Mouse (Mus musculus): ENCODE data around the gene Lst1. TPM values are rescaled to one million over a fixed set of nuclear protein-coding genes. Genes with fewer than 3 reads are reported as not detected.

Gene Lst1
- total and polyA plus RNA-seq, 3 experiments, result 15.2 to 29.0 TPM; not detected in 1

DNA sequence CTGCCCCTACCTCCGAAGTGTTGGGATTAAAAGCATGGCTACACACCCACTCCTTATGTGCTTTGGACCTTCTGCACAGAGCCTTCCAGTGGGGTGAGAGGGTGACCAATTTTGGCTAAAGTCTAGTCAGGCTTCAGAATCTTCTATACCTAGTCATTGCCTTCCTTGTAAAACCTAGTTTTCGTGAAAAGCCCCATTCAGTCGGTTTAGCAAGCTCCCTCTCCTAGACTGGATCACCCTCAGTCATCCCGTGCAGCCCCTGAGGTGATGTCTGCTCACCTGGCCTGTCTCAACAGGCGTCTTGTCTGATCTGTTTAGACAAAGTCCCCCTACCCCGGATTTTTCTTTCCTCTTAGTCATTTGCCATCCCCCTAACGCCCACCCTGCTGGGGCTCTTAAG, 9.8 kb upstream of the Lst1 start:
- no peak for DNase-seq (ENCODE audit: low read depth, low spot score)
- peaks cover 5% of the 10 kb centered on the region; the same call in 1 of the 2 replicates for H3K79me2 ChIP-seq (ENCODE audit: control insufficient read depth, insufficient read depth, low read length, poor library complexity)
- no peaks in the 10 kb centered on the region for H3K27me3 ChIP-seq (ENCODE audit: control insufficient read depth in 1 of 2, insufficient read depth in 2 of 2, low read length in 2 of 2)
- H3K4me3 ChIP-seq (ENCODE audit: control insufficient read depth in 1 of 2, insufficient read depth in 1 of 2, low read depth in 2 of 2, low read length in 2 of 2), result no peak overlapping the region
- no peaks in the 10 kb centered on the region for H3K9me3 ChIP-seq (replicated peaks; ENCODE audit: insufficient read depth, low read length)
- TF ChIP-seq MEF2A (IDR thresholded peaks at IDR 0.05; ENCODE audit: extremely low read depth, insufficient replicate concordance, low read depth, low read length, poor library complexity, severe bottlenecking), result no peak
- TF ChIP-seq TCF12 (IDR thresholded peaks at IDR 0.05; ENCODE audit: low read depth, low read length), result no peak
- H3K27ac ChIP-seq (ENCODE audit: control insufficient read depth, low read depth, low read length), result no peak overlapping the region
- peaks cover 0 to 14% of the 10 kb centered on the region in 2 experiments; a peak in 2 of 4 replicates for H3K36me3 ChIP-seq (ENCODE audit: control insufficient read depth in 1 of 2, insufficient read depth in 2 of 2, low read length in 2 of 2)
- H3K4me1 ChIP-seq (ENCODE audit: control insufficient read depth in 1 of 2, insufficient read depth in 2 of 2, low read length in 2 of 2), result peaks cover 10 to 25% of the 10 kb centered on the region in 2 experiments
- no peak overlapping the region for H3K9ac ChIP-seq (ENCODE audit: control insufficient read depth, low read depth, low read length, poor library complexity, severe bottlenecking)

DNA sequence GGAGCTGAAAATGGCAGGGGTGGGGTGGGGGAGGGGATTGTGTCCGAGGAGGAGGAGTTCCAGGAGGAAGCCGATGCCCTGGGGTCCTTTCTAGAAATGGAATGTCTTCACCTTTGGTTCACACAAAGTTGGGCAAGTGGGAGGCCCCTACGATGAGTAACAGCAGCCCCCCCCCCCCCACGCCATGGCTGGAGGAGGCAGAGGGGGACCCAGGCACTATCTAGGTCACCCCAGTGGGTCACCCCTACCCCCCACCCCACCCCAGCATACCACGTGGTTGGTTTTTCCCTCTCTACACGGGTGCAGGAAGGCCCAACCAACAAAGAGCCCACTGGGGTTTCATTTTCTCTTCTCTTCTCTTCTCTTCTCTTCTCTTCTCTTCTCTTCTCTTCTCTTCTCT, 8.9 kb upstream of the Lst1 start:
- peaks cover 0 to 14% of the 10 kb centered on the region in 2 experiments; a peak in 2 of 4 replicates for H3K36me3 ChIP-seq (ENCODE audit: control insufficient read depth in 1 of 2, insufficient read depth in 2 of 2, low read length in 2 of 2)
- no peaks in the 10 kb centered on the region for H3K9me3 ChIP-seq (replicated peaks; ENCODE audit: insufficient read depth, low read length)
- no peak overlapping the region for H3K27ac ChIP-seq (ENCODE audit: control insufficient read depth, low read depth, low read length)
- peak; percentile 31 for DNase-seq (ENCODE audit: low read depth, low spot score)
- peak overlapping the region; percentile 71 to 74; a peak in 3 of 4 replicates for H3K4me3 ChIP-seq (ENCODE audit: control insufficient read depth in 1 of 2, insufficient read depth in 1 of 2, low read depth in 2 of 2, low read length in 2 of 2)
- H3K9ac ChIP-seq (ENCODE audit: control insufficient read depth, low read depth, low read length, poor library complexity, severe bottlenecking), result 0 out of 2 replicates have a peak overlapping the region, but pooled peaks have one; percentile 9
- no peaks in the 10 kb centered on the region for H3K27me3 ChIP-seq (ENCODE audit: control insufficient read depth in 1 of 2, insufficient read depth in 2 of 2, low read length in 2 of 2)
- peaks cover 10 to 29% of the 10 kb centered on the region in 2 experiments for H3K4me1 ChIP-seq (ENCODE audit: control insufficient read depth in 1 of 2, insufficient read depth in 2 of 2, low read length in 2 of 2)
- peaks cover 5% of the 10 kb centered on the region; the same call in 1 of the 2 replicates for H3K79me2 ChIP-seq (ENCODE audit: control insufficient read depth, insufficient read depth, low read length, poor library complexity)
- no peak for TF ChIP-seq RAD21 (IDR thresholded peaks at IDR 0.05; ENCODE audit: low read depth, low read length)
- TF ChIP-seq ZKSCAN1 (IDR thresholded peaks at IDR 0.05; ENCODE audit: low read depth, low read length), result no peak
- no peak for TF ChIP-seq MEF2A (IDR thresholded peaks at IDR 0.05; ENCODE audit: extremely low read depth, insufficient replicate concordance, low read depth, low read length, poor library complexity, severe bottlenecking)
- no peak for TF ChIP-seq E2F4 (IDR thresholded peaks at IDR 0.05; ENCODE audit: borderline replicate concordance, low read depth, low read length)
- TF ChIP-seq CTCF (IDR thresholded peaks at IDR 0.05 in 2 of 3, conservative IDR thresholded peaks at IDR 0.05 in 1 of 3; ENCODE audit: control insufficient read depth in 1 of 3, insufficient read depth in 1 of 3, low read depth in 2 of 3, low read length in 3 of 3, poor library complexity in 1 of 3, severe bottlenecking in 1 of 3), result no peak
- TF ChIP-seq MAX (IDR thresholded peaks at IDR 0.05; ENCODE audit: low read length), result no peak
- TF ChIP-seq CHD2 (IDR thresholded peaks at IDR 0.05; ENCODE audit: low read length), result no peak
- TF ChIP-seq SMC3 (IDR thresholded peaks at IDR 0.05; ENCODE audit: low read depth, low read length), result no peak
- no peak for TF ChIP-seq TAL1 (IDR thresholded peaks at IDR 0.05; ENCODE audit: low read length)
- no peak for TF ChIP-seq RCOR1 (IDR thresholded peaks at IDR 0.05; ENCODE audit: low read depth, low read length)
- TF ChIP-seq MXI1 (IDR thresholded peaks at IDR 0.05; ENCODE audit: low read depth, low read length), result no peak
- TF ChIP-seq ZNF384 (IDR thresholded peaks at IDR 0.05; ENCODE audit: low read depth, low read length), result no peak
- TF ChIP-seq MYC (IDR thresholded peaks at IDR 0.05; ENCODE audit: low read depth, low read length), result no peak
- no peak for TF ChIP-seq MAFK (IDR thresholded peaks at IDR 0.05; ENCODE audit: borderline replicate concordance, low read depth, low read length)

All from MEL (cell line).